Mouse (Mus musculus): ENCODE results near the gene Eef1a1. TPM values are rescaled to one million over a fixed set of nuclear protein-coding genes. Genes with fewer than 3 reads are reported as not detected.

The Eef1a1 gene
- polyA plus RNA-seq (2012; ENCODE audit: low replicate concordance) = 594 and 678 TPM in 2 replicates

DNA sequence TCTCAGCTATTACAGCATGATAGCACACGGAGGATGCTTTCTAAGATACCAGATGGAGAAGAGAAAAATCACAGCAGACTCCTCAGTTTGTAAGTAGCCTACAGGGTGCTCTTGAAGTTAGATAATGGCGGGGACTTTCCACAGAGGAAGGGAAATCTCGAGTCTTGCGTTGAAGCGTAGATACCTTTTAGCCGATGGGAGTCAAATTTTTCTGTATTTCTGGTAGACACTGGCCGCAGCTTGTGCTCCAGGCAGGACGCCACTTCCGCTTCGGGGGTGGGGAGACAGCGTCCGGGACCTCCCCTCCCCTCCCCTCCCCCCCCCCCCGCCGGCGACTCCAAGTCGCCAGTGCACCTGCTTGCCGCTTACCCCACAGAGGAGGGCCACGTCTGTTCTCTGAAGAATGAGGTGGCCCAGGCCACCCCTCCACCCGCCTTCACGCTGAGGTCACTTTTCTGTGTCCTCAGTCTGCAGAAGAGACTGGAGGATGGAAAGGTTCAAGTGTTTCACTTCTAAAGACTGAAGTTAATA, at the start of gene Eef1a1:
TSS of gene Eef1a1 (minus strand) at position 262 of the 531 bp plus-strand sequence.

DNA sequence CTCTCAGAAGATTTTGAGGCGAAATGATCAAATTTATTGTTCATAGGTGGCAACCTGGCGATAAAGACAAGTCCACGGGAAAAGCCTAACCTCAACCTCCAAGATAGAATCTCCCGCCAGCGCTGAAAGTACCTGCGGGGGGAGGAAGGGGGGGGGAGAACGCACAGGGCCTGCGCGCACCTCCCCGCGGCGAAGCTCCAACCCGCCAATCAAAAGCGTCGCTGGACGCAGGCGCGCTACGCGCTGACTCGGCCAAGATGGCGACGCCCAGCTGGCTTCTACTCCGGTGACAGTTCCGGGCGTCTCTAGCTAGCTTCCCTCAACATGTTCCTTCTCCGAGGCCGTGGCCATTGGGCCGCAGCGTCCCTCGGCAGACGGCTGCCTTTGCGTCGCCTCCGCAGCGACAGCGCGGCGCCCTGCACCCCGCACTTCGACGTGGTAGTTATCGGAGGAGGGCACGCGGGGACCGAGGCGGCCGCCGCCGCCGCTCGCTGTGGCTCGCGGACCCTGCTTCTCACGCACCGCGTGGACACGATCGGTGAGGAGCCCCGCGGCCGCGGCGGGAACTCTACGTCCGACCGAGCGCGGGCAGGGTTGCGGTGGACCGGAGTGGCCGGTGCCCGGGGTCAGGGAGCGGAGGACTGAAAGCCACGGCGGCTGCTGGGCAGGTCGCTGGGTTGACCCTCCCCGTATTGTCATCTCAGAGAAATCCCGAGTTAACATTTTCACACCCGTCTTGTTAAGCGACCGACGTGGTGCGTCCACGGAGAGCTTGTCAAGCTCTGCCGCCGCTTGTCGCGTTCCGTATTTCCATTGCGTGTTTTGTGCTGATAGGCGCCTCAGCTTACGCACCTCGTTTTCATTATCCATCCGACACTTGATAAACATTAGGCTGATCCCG, 40.7 kb downstream of the Eef1a1 start, which contains the start of the genes Mto1 and Gm17324:
TSS of gene Mto1 (plus strand) at position 236 of the 901 bp plus-strand sequence.
TSS of gene Gm17324 (minus strand) at position 814 of the 901 bp plus-strand sequence.

DNA sequence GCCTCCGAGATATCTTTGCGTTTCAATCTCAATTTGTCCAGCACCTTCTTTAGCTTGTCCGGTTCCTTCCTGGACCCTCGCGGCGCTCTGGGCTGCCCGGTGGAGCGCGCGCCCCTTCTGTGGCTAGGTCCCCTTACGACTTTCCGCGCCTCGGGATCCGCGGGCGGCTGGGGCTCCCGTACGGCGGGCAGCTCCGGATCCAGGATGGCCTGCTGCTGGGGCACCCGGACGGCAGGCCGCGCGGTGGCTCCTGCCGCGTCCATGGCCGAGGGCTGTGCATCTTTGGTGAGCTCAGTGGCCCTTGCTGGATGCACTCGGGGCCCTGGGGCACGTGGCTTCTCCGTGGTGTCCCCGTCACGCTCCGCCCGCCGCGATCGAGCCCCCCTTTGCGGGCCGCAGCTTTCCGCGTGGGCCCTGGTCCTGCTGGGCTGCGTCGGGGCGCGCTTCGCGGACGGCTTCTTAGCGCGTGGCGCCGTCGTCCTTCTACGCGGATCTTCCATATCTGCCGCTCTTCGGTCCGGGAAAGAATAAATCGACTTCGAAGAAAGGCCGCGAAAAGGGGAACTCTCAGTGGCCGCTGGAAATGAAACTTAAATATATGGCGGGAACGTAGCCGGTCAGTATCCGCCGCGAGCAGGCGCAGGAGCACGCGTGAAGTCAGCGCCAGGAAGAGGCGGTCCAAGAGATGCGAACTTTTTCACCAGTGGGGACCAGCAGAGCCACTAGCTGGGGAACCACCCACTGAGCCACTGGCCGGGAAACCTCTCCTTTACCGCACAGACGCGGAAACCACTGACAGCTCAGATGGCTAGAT, 46.2 kb downstream of the Eef1a1 start, which contains the start of gene Cgas:
TSS of gene Cgas (minus strand) at position 659 of the 814 bp plus-strand sequence.

Other genes starting within 250 kb of the Eef1a1 start
- not detected in 2 replicates for gene Gm3776, start 232.0 kb downstream of the Eef1a1 start, polyA plus RNA-seq (2012; ENCODE audit: low replicate concordance)
- gene Gm10639, start 199.2 kb downstream of the Eef1a1 start, polyA plus RNA-seq (2012; ENCODE audit: low replicate concordance) = not detected in 2 replicates
- not detected in 2 replicates for gene Omt2a, start 174.4 kb downstream of the Eef1a1 start, polyA plus RNA-seq (2012; ENCODE audit: low replicate concordance)
- not detected in 2 replicates for gene Omt2b, start 161.6 kb downstream of the Eef1a1 start, polyA plus RNA-seq (2012; ENCODE audit: low replicate concordance)
- gene Gsta2, start 133.4 kb downstream of the Eef1a1 start, polyA plus RNA-seq (2012; ENCODE audit: low replicate concordance) = not detected in 2 replicates
- not detected in 2 replicates for gene Dppa5a, start 121.0 kb downstream of the Eef1a1 start, polyA plus RNA-seq (2012; ENCODE audit: low replicate concordance)
- gene Ooep, start 110.4 kb downstream of the Eef1a1 start, polyA plus RNA-seq (2012; ENCODE audit: low replicate concordance) = not detected in 2 replicates
- gene Ddx43, start 93.4 kb downstream of the Eef1a1 start, polyA plus RNA-seq (2012; ENCODE audit: low replicate concordance) = 0.64 and 1.4 TPM in 2 replicates
- 1.1 and 4.1 TPM in 2 replicates for gene Cgas, start 45.9 kb downstream of the Eef1a1 start, polyA plus RNA-seq (2012; ENCODE audit: low replicate concordance)
- 8.8 and 19.1 TPM in 2 replicates for gene Mto1, start 40.9 kb downstream of the Eef1a1 start, polyA plus RNA-seq (2012; ENCODE audit: low replicate concordance)
- gene Gm17324, start 40.4 kb downstream of the Eef1a1 start, polyA plus RNA-seq (2012; ENCODE audit: low replicate concordance) = 0.15 TPM in 1 of 2 replicates, not detected in the other
- 2.5 and 4.9 TPM in 2 replicates for gene Slc17a5, start 98.9 kb upstream of the Eef1a1 start, polyA plus RNA-seq (2012; ENCODE audit: low replicate concordance)
- not detected in 2 replicates for gene Cd109, start 126.4 kb upstream of the Eef1a1 start, polyA plus RNA-seq (2012; ENCODE audit: low replicate concordance)